Comparison of ENCODE assay signal across 21 mouse cellular contexts in genomic region chr2:74557451-74557850, GRCm38 (mm10). TPM values are rescaled to one million over a fixed set of nuclear protein-coding genes. Genes with fewer than 3 reads are reported as not detected.
DNase-seq lines count a peak whose midpoint lies in the region; ATAC-seq and TF ChIP-seq lines count a peak whose summit lies in the region.
"Had no signal": no experiment of that assay in that cellular context is flagged by ENCODE, and none has a peak within 500 bp of the region (broad histone marks: within the 10 kb centered on the region; RNA-seq: fewer than 3 reads in every experiment).

No protein-coding gene starts in this region.

- ATAC-seq in limb, embryonic 12.5 days (ENCODE audit: insufficient number of reproducible peaks, insufficient read depth, low FRiP score, low TSS enrichment, low read depth) = no peak
- ATAC-seq in midbrain, embryonic 11.5 days (ENCODE audit: low FRiP score) = peak; percentile 70; the same call in 1 of the 2 replicates
- no peak for ATAC-seq in midbrain, embryonic 13.5 days
- ATAC-seq: forebrain, embryonic 14.5 days; forebrain, embryonic 16.5 days had no signal

- peak overlapping the region; percentile 57 for H3K27ac ChIP-seq in limb, embryonic 12.5 days
- no peak overlapping the region for H3K27ac ChIP-seq in limb, embryonic 10.5 days
- H3K27ac ChIP-seq in midbrain, embryonic 11.5 days (ENCODE audit: low read depth, low read length) = peak overlapping the region; percentile 44; the same call in 1 of the 2 replicates
- no peak overlapping the region for H3K27ac ChIP-seq in midbrain, embryonic 13.5 days
- H3K27ac ChIP-seq: embryonic facial prominence, embryonic 13.5 days; embryonic facial prominence, embryonic 15.5 days; forebrain, embryonic 10.5 days; forebrain, embryonic 12.5 days had no signal

- no peak for DNase-seq in limb, embryonic 10.5 days (ENCODE audit: low spot score)
- peak; percentile 82 for DNase-seq in midbrain, embryonic 11.5 days (ENCODE audit: low spot score, missing footprints)
- peak; percentile 4 for DNase-seq in brain, embryonic 14.5 days (ENCODE audit: low read depth)
- no peak for DNase-seq in embryo, embryonic 11 days
- DNase-seq: adrenal gland, adult 2 months; adrenal gland, postnatal 10 days; adrenal gland, postnatal 25 days; cerebellum, adult 11-12 months; cerebellum, adult 2 months; cerebellum, adult 9-10 months; cerebellum, postnatal 10 days; cerebellum, postnatal 25 days had no signal

- no peak overlapping the region for H3K9ac ChIP-seq in limb, embryonic 12.5 days (replicated peaks)
- H3K9ac ChIP-seq in midbrain, embryonic 11.5 days (ENCODE audit: low read length) = no peak overlapping the region
- no peak overlapping the region for H3K9ac ChIP-seq in midbrain, embryonic 13.5 days (replicated peaks)
- H3K9ac ChIP-seq: embryonic facial prominence, embryonic 13.5 days; embryonic facial prominence, embryonic 15.5 days; forebrain, embryonic 12.5 days had no signal

- H3K4me3 ChIP-seq in limb, embryonic 12.5 days (replicated peaks) = no peak overlapping the region
- no peak overlapping the region for H3K4me3 ChIP-seq in limb, embryonic 10.5 days
- no peak overlapping the region for H3K4me3 ChIP-seq in midbrain, embryonic 11.5 days (ENCODE audit: low read depth, low read length)
- H3K4me3 ChIP-seq in midbrain, embryonic 13.5 days (replicated peaks) = no peak overlapping the region
- H3K4me3 ChIP-seq: embryonic facial prominence, embryonic 13.5 days; embryonic facial prominence, embryonic 15.5 days; erythroblast, embryonic 14.5 days; forebrain, embryonic 10.5 days; forebrain, embryonic 12.5 days had no signal

- H3K4me1 ChIP-seq in limb, embryonic 12.5 days (replicated peaks) = peaks cover 16% of the 10 kb centered on the region
- no peaks in the 10 kb centered on the region for H3K4me1 ChIP-seq in limb, embryonic 10.5 days
- peaks cover 6% of the 10 kb centered on the region; the same call in 1 of the 2 replicates for H3K4me1 ChIP-seq in midbrain, embryonic 11.5 days (ENCODE audit: control insufficient read depth, insufficient read depth, low read length)
- H3K4me1 ChIP-seq in midbrain, embryonic 13.5 days (replicated peaks) = peaks cover 14% of the 10 kb centered on the region
- H3K4me1 ChIP-seq: embryonic facial prominence, embryonic 15.5 days; forebrain, embryonic 10.5 days had no signal

- no peaks in the 10 kb centered on the region for H3K27me3 ChIP-seq in limb, embryonic 12.5 days
- peaks cover 15% of the 10 kb centered on the region; the same call in 1 of the 2 replicates for H3K27me3 ChIP-seq in limb, embryonic 10.5 days (ENCODE audit: low read depth, poor library complexity, severe bottlenecking)
- H3K27me3 ChIP-seq in midbrain, embryonic 11.5 days (ENCODE audit: control insufficient read depth, insufficient read depth, low read length) = no peaks in the 10 kb centered on the region
- no peaks in the 10 kb centered on the region for H3K27me3 ChIP-seq in midbrain, embryonic 13.5 days
- H3K27me3 ChIP-seq: embryonic facial prominence, embryonic 13.5 days; embryonic facial prominence, embryonic 15.5 days; forebrain, embryonic 12.5 days had no signal

- H3K9me3 ChIP-seq in limb, embryonic 12.5 days = 0 out of 2 replicates have a peak, but pooled peaks cover 3% of the 10 kb centered on the region
- H3K9me3 ChIP-seq in limb, embryonic 10.5 days (replicated peaks) = no peaks in the 10 kb centered on the region
- no peaks in the 10 kb centered on the region for H3K9me3 ChIP-seq in midbrain, embryonic 11.5 days (ENCODE audit: control insufficient read depth, low read length)
- no peaks in the 10 kb centered on the region for H3K9me3 ChIP-seq in midbrain, embryonic 13.5 days
- H3K9me3 ChIP-seq: embryonic facial prominence, embryonic 13.5 days; embryonic facial prominence, embryonic 15.5 days; forebrain, embryonic 12.5 days had no signal

- WGBS in limb, embryonic 12.5 days = 69% methylated on average over 2 of the region's 2 CpGs
- WGBS in limb, embryonic 10.5 days = 76% methylated on average over 2 of the region's 2 CpGs
- 50% methylated on average over 2 of the region's 2 CpGs for WGBS in midbrain, embryonic 11.5 days
- 60% methylated on average over 2 of the region's 2 CpGs for WGBS in midbrain, embryonic 13.5 days

- TF ChIP-seq CTCF in brain, embryonic 14.5 days (IDR thresholded peaks at IDR 0.05; ENCODE audit: borderline replicate concordance, extremely low read depth, insufficient read depth, insufficient read length) = no peak

- H3K36me3 ChIP-seq in limb, embryonic 12.5 days = peaks cover 38% of the 10 kb centered on the region
- peaks cover 42% of the 10 kb centered on the region for H3K36me3 ChIP-seq in limb, embryonic 10.5 days
- H3K36me3 ChIP-seq in midbrain, embryonic 11.5 days (ENCODE audit: control insufficient read depth, insufficient read depth, low read length) = peaks cover 5% of the 10 kb centered on the region; the same call in 1 of the 2 replicates
- peaks cover 24% of the 10 kb centered on the region for H3K36me3 ChIP-seq in midbrain, embryonic 13.5 days

- no peak overlapping the region for H3K4me2 ChIP-seq in limb, embryonic 12.5 days
- no peak overlapping the region for H3K4me2 ChIP-seq in midbrain, embryonic 11.5 days
- no peak overlapping the region for H3K4me2 ChIP-seq in midbrain, embryonic 13.5 days (replicated peaks)
- H3K4me2 ChIP-seq: embryonic facial prominence, embryonic 13.5 days; embryonic facial prominence, embryonic 15.5 days; forebrain, embryonic 12.5 days had no signal

- no peak for TF ChIP-seq POLR2A in brain, embryonic 14.5 days (IDR thresholded peaks at IDR 0.05; ENCODE audit: borderline replicate concordance, extremely low read depth, insufficient read depth, insufficient read length, poor library complexity, severe bottlenecking)

RNA-seq across cellular contexts. Expression of gene Lnpk, which starts 21.8 kb away (rescaled TPM):
- polyA plus RNA-seq in limb, embryonic 12.5 days (2016; fragmentation: Nextera tagmentation; extraction: Ambion mirVana) = 80.8 and 90.7 TPM in 2 replicates
- 26.5 and 35.1 TPM in 2 replicates for polyA plus RNA-seq in limb, embryonic 10.5 days (2016; fragmentation: Nextera tagmentation; extraction: Ambion mirVana)
- polyA plus RNA-seq in midbrain, embryonic 11.5 days (2014; fragmentation: Nextera tagmentation; extraction: Ambion mirVana) = 56.2 and 58.4 TPM in 2 replicates
- 51.2 and 63.7 TPM in 2 replicates for polyA plus RNA-seq in midbrain, embryonic 13.5 days (2015; fragmentation: Nextera tagmentation; extraction: Ambion mirVana)
- polyA plus RNA-seq in brain, embryonic 14.5 days (2012; rRNA removed) = 29.8 and 32.9 TPM in 2 replicates

Comparison
In these comparisons a context has a peak if more than half of its experiments do, and no peak if none do; other contexts are left out.
1. H3K27ac ChIP-seq: peak in limb, embryonic 12.5 days (single experiment) and midbrain, embryonic 11.5 days (single experiment); none in limb, embryonic 10.5 days (single experiment) and midbrain, embryonic 13.5 days (single experiment).
2. DNase-seq: peak in midbrain, embryonic 11.5 days (single experiment) and brain, embryonic 14.5 days (single experiment); none in limb, embryonic 10.5 days (single experiment) and embryo, embryonic 11 days (single experiment).